Mouse (Mus musculus) left cerebral cortex, postnatal 36 days (tissue): Measurements from ENCODE around the gene Col4a6. TPM values are rescaled to one million over a fixed set of nuclear protein-coding genes. Genes with fewer than 3 reads are reported as not detected.

Source experiments
- DNase-seq, 2 experiments: peaks; one replicate each; pipeline ENCODE4 v3.0.0; 2021 to 2022; ENCODE audit warnings: low spot score in 2 of 2, mixed read lengths in 1 of 2
- intact Hi-C: fragments of 180-260 bp; cut with DNase I; formaldehyde crosslinking; loops from one replicate; pipeline ENCODE4 v1.15.1; 2025
- total RNA-seq, 2 experiments: library from RNA; stranded (reverse); gene quantifications; 2 replicates each; pipeline ENCODE4 v1.2.3; 2021

The Col4a6 gene
- total RNA-seq, result 1 to 10 TPM in 1 of 2 experiments, under 1 TPM in 1; 0.96 to 1.5 TPM

GRCm38 (mm10) chrX:141473470-141474302 is at the start of gene Col4a6:
Gene Col4a6 (minus strand): TSS chrX:141474076.
- DNase-seq, result peak in 1 of 2 experiments; percentile 3
- intact Hi-C loops, result no loop called here

DNA sequence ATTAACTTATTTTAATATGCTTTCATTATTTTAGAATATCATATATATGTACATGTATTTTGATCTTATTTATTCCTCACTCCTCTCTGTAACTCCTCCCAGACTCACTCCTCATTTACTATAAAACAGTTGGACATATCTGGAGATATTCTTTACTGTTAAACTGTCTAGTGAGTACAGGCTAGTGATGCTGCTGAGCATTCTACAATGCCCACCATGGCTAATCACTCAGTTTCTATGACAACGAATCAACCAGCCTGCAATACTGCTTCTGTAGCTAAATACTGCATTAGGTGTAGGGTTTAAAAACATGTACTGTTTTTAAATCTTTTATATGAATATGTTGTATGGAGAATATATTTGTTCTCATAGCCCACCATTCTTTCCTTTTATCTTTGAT is 29.2 kb upstream of the Col4a6 start:
- intact Hi-C loops, result no loop called here
- no peak for DNase-seq

DNA sequence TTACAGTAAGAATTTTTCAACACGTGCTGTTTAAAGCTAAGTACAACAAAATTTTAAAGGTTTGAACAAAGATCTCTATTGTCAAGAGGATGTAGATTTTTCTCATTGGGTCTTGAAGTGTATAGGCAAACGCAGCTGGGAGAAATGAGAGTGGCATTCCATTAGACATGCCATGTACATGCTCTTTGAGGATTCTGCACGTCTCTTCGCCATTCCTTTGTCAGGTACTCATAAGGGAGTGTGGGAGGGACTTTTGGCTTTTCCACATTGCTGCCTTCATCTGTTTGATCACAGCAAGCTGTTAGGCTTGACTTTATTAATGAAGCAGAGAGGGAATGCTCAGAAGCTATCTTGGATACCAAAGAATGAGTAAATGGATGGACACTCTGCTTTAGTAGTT is 20.7 kb upstream of the Col4a6 start:
- no peak for DNase-seq
- intact Hi-C loops, result no loop called here

GRCm38 (mm10) chrX:141475566-141476327 is 1.9 kb upstream of the Col4a6 start:
- peak in 1 of 2 experiments; percentile 4 for DNase-seq
- intact Hi-C loops, result no loop called here

GRCm38 (mm10) chrX:141475110-141475509 is 1.2 kb upstream of the Col4a6 start, which contains the start of gene Col4a5:
Gene Col4a5 (plus strand): TSS chrX:141475385.
- intact Hi-C loops, result no loop called here
- peak; percentile 10 to 13 for DNase-seq

DNA sequence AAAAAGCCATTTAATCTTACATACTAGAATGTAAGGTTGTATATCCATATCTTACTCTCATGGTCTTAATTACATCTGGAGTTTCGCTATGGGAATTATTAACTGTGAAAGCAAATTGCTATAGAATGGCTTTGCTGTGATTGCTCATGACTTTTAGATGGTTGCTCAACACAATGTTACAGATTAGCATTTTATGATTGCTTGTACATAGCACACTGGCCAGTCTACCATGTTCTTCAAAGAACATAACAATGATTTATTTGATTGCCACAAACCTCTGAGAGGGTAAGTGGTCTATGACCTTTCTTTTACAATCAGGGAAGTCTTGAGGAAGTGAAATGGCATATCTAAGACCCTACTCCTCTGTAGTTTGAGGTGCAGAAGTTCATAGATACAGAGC is 25.9 kb downstream of the Col4a6 start:
- intact Hi-C loops, result no loop called here
- no peak for DNase-seq

GRCm38 (mm10) chrX:141439423-141439822 is 34.5 kb downstream of the Col4a6 start:
- no peak for DNase-seq
- intact Hi-C loops, result no loop called here

- no peak for DNase-seq
- intact Hi-C loops, result no loop called here
These were observed 37.1 kb downstream of the Col4a6 start for GRCm38 (mm10) chrX:141436780-141437179.

DNA sequence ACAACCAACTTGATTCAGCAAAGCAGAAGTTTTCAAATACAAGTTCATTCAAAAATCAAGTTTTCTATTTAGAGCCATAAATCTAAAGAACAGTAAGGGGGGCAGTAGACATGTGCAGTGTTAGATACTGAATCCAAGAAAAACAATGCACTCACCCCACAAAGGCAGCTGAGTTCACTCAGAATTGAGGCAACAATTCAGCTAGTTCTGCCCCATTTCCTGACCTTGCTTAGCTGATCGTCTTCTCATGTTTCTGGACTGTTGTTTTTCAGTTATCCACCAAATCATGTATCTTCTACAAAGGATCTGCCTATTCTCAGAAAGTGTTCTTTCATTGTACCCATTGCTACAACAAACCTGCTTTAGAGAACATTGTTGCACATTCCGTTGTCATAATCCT is 58.6 kb downstream of the Col4a6 start:
- intact Hi-C loops, result no loop called here
- DNase-seq, result no peak

DNA sequence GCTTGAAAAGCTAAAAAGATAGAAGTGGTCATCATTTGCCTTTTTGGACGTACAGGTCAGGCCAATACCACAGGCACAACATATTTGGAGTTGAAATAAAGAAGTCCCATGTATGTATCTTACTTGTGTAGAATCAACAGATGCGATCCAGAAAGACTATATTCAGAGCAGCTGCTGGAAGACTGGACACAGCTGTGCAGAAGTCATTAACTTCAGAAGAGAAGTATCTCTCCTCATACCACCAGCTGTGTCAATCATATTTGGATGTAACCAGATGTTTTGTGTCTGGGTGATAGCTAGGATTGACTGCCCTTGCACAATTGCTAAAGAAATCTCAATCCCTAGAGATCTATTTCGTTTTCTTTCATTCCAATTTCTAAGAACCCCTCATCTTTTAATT is 77.6 kb downstream of the Col4a6 start:
- no peak for DNase-seq
- intact Hi-C loops, result no loop called here

DNA sequence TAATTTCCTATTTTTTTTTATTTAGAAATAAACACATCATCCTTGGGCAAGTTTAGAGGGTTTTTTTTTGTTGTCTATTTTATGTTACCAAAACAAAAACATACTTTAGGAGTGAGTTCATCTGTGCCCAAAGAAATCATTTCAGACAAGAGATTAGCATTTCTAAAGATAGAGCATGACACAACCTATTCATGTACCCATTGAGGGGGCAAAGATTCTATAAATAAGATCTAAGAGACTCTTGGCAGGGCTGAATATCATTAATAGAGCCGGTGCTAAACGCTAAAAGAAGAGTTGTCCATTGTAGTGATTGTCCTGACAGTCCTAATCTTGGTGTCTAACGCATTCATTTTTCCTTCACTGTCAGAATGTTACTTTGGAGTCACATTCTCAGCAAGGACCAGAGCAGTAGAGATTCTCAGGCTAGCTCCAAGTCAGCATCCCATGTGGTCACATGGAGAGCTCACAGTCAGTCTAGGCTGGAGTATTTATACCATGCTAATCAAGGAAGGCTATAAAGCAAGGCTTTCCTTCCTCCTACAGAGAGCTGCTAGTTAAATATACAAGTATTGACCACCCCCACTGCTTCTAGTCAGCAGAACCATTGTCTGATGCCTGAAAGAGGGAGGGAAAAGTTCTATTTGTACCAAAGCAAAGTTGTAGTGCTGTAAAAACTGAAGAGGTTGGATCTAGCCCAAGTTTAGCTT is 88.3 kb downstream of the Col4a6 start:
- DNase-seq, result no peak
- intact Hi-C loops, result no loop called here

- no peak for DNase-seq
- intact Hi-C loops, result no loop called here
These were observed 89.2 kb downstream of the Col4a6 start for GRCm38 (mm10) chrX:141384632-141385031.

DNA sequence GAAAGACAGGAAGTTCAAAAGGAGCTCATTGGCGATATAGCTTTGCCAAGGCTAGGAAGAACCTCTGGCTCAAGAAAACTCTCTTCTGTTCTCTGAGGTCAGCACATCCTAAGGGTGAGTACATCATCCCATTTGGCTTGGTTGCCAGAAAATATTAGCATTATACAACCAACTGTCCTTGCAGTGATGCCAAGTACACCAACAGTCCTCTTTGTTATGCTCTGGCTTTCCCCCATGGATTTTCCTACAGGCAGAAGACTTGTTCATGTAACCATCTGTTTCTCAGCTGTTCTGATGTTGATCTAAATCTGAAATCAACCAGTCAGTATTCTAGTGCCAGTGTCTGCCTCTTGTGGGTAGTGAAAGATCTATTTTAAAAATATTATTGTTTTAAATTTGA is 103.6 kb downstream of the Col4a6 start:
- no peak for DNase-seq
- intact Hi-C loops, result no loop called here

DNA sequence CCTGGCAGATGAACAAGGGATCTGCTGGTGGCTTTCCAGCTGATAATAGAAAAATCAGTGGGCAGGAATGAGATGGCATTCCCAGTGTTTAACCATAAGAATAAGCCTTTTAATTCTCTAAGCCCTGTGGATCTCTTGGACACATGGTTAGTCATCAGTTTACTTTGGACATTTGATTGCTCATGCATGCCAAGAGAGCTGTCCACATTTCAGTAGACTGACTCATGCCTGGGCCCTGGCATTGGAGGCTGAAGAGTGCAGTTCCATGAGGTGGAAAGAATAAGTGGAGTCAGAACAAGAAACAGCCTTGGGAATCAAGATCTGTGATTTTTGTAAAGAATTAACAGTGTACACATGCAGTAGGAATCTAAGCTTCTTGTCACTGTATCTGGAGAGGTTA is 110.5 kb downstream of the Col4a6 start:
- intact Hi-C loops, result no loop called here
- DNase-seq, result no peak

- intact Hi-C loops, result no loop called here
- no peak for DNase-seq
These were observed 132.5 kb downstream of the Col4a6 start for GRCm38 (mm10) chrX:141341417-141341816.

- DNase-seq, result no peak
- intact Hi-C loops, result no loop called here
These were observed 145.8 kb downstream of the Col4a6 start for GRCm38 (mm10) chrX:141328044-141328443.

GRCm38 (mm10) chrX:141324201-141324600 is 149.7 kb downstream of the Col4a6 start:
- no peak for DNase-seq

DNA sequence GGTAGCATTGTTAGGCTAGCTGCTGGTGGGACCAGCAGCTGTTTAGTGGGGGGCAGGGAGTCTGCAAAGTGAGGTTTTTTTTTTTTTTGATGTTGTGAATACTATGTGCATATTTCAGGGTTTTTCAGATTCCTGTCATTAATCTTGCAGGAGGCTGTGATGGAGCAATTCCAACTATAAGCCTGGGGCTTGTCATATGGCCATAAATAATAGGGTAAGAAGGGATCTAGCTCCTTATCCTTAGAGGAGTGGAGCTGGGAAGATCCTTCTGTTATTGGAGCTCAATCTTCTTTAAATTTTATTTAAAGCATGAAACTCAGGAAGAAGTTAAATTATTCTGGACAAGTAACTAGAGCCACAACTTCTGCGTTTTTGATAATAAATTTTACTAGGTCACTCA is 157.7 kb downstream of the Col4a6 start:
- intact Hi-C loops, result no loop called here
- DNase-seq, result no peak

More at GRCm38 (mm10) chrX:141324201-141324600, 149.7 kb downstream of the Col4a6 start:
- intact Hi-C loops, result no loop called here

- intact Hi-C loops, result no loop called here
- DNase-seq, result no peak
These were observed 158.1 kb downstream of the Col4a6 start for GRCm38 (mm10) chrX:141315795-141316194.
